Mouse (Mus musculus): Measurements from ENCODE around the gene Mill2.
A peak's percentile ranks its signal among the peaks of the same experiment; 100 is the strongest.

The Mill2 gene

GRCm38 (mm10) chr7:18875372-18875771, 35.6 kb downstream of the Mill2 start:
- no peak for DNase-seq (ENCODE audit: low spot score in 2 of 2)

DNA sequence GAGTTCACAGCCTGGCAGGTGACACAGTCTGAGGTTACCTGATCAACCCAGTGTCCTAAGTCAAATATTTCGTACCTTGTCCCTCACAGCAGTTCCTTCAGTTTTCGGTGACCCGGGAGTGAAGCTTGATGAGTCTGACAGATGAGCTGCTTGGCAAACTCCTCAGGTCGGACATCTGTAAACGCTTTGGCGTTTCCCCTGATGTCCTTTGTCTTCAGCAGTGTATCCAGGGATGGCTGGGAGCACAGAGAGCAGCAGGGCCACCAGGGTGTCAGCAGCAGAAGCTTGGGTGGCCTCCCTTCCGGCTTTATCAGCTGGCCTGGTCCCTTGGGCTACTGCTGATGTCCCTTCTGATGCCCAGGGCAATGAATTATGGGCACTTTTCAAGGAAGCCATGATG, 38.9 kb downstream of the Mill2 start:
- no peak for DNase-seq (ENCODE audit: low spot score in 2 of 2)

DNA sequence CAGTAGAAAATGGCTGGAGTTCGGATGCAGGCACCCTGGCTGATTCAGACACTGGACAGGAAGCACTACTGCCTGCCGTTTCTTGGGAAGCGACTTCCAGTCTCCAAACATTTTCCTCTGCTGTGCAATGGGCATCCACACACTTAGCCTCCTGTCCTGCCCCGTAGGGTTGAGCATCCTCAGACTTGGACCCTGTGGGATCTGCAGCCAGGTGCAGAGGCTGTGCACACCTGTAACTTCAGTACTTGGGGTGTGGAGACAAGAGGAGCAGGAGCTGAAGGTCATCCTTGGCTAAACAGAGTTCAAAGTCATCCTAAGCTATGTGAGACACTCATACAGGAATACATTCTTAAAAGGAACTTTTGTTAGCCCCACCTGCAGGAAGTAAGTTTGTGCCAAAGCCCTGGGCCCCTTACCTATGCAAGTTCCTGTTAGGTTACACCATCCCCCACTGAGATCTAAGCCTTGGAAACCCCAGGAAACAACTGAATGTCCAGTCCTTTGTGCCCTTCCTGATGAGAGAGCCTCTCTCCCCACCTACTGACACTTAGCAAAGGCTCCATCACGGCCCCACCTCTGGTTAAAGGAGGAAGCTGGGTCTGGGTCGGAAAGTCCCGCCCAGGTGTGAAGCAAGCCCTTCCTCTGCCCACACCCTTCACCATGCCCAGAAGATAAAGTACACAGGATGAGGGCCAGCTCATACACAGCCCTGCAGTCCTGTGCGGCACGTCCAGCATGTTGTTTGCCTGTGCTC, 44.4 kb downstream of the Mill2 start:
- DNase-seq (ENCODE audit: low spot score in 2 of 2) = peak; percentile 64 to 68

DNA sequence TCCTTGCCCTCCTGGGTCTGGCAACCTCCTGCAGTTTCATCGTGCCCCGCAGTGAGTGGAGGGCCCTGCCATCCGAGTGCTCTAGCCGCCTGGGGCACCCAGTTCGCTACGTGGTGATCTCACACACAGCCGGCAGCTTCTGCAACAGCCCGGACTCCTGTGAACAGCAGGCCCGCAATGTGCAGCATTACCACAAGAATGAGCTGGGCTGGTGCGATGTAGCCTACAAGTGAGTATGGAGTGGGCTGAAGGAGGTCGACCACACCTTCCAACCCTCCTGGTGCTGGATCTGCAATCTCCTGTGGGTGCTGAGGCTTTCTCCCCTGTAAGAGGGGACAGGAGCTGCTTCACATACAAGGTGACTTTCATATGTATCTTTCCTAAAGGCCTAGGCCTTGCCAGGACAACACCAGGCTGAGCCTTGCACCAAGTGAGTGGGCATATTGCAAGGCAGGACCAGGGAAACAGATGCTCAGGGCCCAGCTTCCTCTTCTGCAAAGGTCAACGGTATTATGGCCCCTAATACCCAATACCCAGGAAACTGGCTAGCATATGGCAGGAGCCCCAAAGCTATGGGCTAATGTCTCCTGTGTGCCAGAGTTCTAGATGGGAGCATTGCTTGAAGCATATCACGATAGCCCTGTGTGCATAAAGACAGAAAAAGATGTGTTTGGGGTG, 45.1 kb downstream of the Mill2 start:
- DNase-seq (ENCODE audit: low spot score in 2 of 2) = no peak

GRCm38 (mm10) chr7:18886963-18887362, 47.2 kb downstream of the Mill2 start:
- DNase-seq (ENCODE audit: low spot score in 2 of 2) = no peak

DNA sequence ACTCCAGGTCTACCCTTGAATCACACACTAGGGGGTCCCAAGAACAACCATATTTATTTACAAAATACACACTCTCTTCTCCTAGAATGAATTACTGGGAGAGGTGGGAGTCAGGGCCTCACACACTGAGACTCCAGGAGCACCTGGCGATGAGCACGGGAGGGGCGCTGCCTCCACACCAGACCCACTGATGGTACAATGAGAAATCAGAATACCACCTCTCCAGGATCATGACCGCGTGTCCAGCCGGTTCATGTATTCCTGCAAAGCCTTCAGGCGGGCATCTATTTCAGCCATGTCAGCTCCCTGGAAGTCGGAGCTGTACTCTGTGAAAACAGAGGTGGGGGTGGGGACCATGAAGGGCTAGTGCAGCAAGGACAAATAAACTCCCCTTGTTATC, 51.1 kb downstream of the Mill2 start:
- no peak for DNase-seq (ENCODE audit: low spot score in 2 of 2)

DNA sequence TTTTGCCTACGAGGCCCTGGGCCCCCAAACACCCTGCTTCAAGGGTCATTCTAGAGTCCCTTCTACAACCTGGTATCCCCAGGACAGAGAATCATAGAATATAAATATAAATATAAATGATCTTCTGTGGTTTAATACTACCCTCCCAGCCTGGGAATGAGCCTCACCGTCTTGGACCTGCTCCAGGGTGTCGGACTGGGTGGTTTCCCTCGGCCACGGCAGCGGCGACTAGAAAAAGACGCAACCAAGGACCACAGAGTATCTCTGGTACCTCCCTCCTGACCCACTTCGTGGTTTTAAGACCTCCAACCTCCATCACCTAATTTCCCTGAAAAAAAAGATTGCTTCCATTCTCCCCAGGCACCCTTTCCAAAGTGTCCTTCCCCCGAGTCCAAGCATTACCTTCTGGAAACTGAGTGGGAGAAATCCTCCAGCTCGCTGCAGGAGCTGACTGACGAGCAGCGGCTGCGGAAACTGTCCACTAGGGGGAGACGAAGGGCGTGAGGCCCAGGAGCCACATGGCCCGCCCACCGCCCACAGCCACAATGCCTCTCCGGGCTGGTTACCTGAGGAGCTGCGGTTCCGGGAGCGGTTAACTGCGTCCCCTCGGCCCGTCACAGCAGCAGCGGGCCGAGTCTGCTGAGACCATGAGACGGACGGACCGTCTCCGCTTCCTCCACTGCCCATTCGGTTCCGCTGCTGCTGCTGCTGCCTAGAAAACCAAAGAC, 52.3 kb downstream of the Mill2 start:
- peak; percentile 75 to 76 for DNase-seq (ENCODE audit: low spot score in 2 of 2)

- no peak for DNase-seq (ENCODE audit: low spot score in 2 of 2)
Observed at GRCm38 (mm10) chr7:18893009-18893408, 53.2 kb downstream of the Mill2 start.

DNA sequence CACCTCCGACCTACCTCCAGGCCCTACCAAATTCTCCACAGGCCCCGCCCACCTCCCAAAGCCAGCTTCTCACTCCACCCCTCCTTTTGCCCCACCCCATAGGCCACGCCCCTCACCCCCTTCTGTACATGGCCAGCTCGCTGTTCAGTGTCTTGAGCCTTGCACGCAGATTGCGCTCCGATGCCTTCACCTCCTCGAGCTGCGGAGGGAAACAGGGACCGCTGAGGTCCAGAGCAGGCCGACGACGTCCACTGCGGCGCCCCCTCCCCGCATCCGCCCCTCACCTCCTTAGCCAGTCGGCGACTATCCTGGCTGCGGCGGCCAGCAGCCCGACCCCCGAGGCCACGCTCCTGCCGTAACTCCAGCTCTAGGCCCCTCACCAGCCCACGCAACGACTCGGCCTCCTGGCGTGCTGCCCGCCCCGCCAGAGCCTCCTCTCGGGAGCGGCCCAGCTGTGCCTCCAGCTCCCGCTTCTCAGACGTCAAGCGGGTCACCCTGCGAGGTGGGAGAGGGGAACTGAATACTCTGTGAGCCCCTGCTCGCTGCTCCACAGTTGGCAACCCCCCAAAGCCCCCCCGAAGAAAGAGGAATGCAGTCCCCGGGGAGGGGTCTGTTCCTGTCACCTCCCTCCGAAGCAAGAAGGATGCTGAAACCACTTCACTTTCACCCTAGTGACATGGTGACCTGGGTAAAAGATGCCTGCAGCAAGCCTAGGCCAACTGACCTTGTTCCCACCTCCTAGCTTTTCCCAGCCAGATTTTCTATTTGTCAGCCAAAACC, 54.1 kb downstream of the Mill2 start:
- DNase-seq (ENCODE audit: low spot score in 2 of 2) = peak; percentile 13 to 44

- no peak for DNase-seq (ENCODE audit: low spot score in 2 of 2)
Observed at GRCm38 (mm10) chr7:18896536-18896935, 56.8 kb downstream of the Mill2 start.

- no peak for DNase-seq (ENCODE audit: low spot score in 2 of 2)
Observed at GRCm38 (mm10) chr7:18900513-18900912, 60.7 kb downstream of the Mill2 start.

- no peak for DNase-seq (ENCODE audit: low spot score in 2 of 2)
Observed at GRCm38 (mm10) chr7:18902486-18902885, 62.7 kb downstream of the Mill2 start.

- DNase-seq (ENCODE audit: low spot score in 2 of 2) = no peak
Observed at GRCm38 (mm10) chr7:18904971-18905370, 65.2 kb downstream of the Mill2 start.

DNA sequence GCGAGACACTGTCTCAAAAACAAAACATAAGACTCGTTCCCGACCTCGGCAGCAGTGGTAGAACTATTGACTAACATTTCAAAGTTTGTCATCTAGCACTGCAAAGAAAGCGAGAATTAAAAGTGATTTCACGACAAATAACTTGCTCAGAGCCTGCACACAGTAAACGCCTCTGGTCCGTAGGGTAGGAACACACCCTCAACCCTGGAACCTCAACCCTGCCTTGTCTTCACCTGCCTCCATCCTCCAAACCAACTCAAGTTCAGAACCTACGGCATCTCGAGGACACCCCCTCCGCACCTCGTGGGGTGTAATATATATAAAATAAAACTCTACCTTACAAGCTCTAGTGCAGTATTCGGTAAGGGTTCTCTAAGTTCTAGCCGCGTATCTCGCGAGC, 70.0 kb downstream of the Mill2 start:
- no peak for DNase-seq (ENCODE audit: low spot score in 2 of 2)

GRCm38 (mm10) chr7:18910241-18910831, 70.6 kb downstream of the Mill2 start, which contains the start of gene Ccdc61:
Ccdc61 (minus strand) TSS chr7:18910415.
- peak; percentile 97 to 99 for DNase-seq (ENCODE audit: low spot score in 2 of 2)
